Mouse (Mus musculus): ENCODE measurements around the gene Hcn1.

Hcn1 gene

GRCm38 (mm10) chr13:117602181-117602580 lies at the start of gene Hcn1:
TSS of gene Hcn1 (plus strand) at chr13:117602320.
- peak; percentile 6 for DNase-seq (ENCODE audit: low read depth, low spot score)

GRCm38 (mm10) chr13:117567251-117567650 lies 34.9 kb upstream of the Hcn1 start:
- no peak for DNase-seq (ENCODE audit: low read depth, low spot score)

- DNase-seq (ENCODE audit: low read depth, low spot score), result no peak
Observed at GRCm38 (mm10) chr13:117571747-117572146, 30.4 kb upstream of the Hcn1 start.

GRCm38 (mm10) chr13:117594494-117595182 lies 7.5 kb upstream of the Hcn1 start:
- DNase-seq (ENCODE audit: low read depth, low spot score), result peak; percentile 6

GRCm38 (mm10) chr13:117595183-117595532 lies 7.0 kb upstream of the Hcn1 start:
- DNase-seq (ENCODE audit: low read depth, low spot score), result no peak

GRCm38 (mm10) chr13:117601331-117601965 lies 672 bp upstream of the Hcn1 start:
- DNase-seq (ENCODE audit: low read depth, low spot score), result no peak

GRCm38 (mm10) chr13:117602617-117603358 lies 668 bp downstream of the Hcn1 start:
- no peak for DNase-seq (ENCODE audit: low read depth, low spot score)

GRCm38 (mm10) chr13:117603421-117603820 lies 1.3 kb downstream of the Hcn1 start:
- no peak for DNase-seq (ENCODE audit: low read depth, low spot score)

GRCm38 (mm10) chr13:117604073-117604472 lies 2.0 kb downstream of the Hcn1 start:
- DNase-seq (ENCODE audit: low read depth, low spot score), result peak; percentile 69

- no peak for DNase-seq (ENCODE audit: low read depth, low spot score)
Observed at GRCm38 (mm10) chr13:117604971-117605750, 3.0 kb downstream of the Hcn1 start.

GRCm38 (mm10) chr13:117611881-117612280 lies 9.8 kb downstream of the Hcn1 start:
- DNase-seq (ENCODE audit: low read depth, low spot score), result peak; percentile 9

- DNase-seq (ENCODE audit: low read depth, low spot score), result no peak
Observed at GRCm38 (mm10) chr13:117619544-117619943, 17.4 kb downstream of the Hcn1 start.

GRCm38 (mm10) chr13:117657501-117657900 lies 55.4 kb downstream of the Hcn1 start:
- no peak for DNase-seq (ENCODE audit: low read depth, low spot score)

- peak; percentile 7 for DNase-seq (ENCODE audit: low read depth, low spot score)
Observed at GRCm38 (mm10) chr13:117658414-117659175, 56.5 kb downstream of the Hcn1 start.

- DNase-seq (ENCODE audit: low read depth, low spot score), result peak; percentile 8
Observed at GRCm38 (mm10) chr13:117659511-117659910, 57.4 kb downstream of the Hcn1 start.

- DNase-seq (ENCODE audit: low read depth, low spot score), result peak; percentile 30
Observed at GRCm38 (mm10) chr13:117662661-117663060, 60.5 kb downstream of the Hcn1 start.

GRCm38 (mm10) chr13:117669303-117669702 lies 67.2 kb downstream of the Hcn1 start:
- peak; percentile 81 for DNase-seq (ENCODE audit: low read depth, low spot score)

GRCm38 (mm10) chr13:117671851-117672250 lies 69.7 kb downstream of the Hcn1 start:
- peak; percentile 77 for DNase-seq (ENCODE audit: low read depth, low spot score)

- no peak for DNase-seq (ENCODE audit: low read depth, low spot score)
Observed at GRCm38 (mm10) chr13:117676418-117676817, 74.3 kb downstream of the Hcn1 start.

- DNase-seq (ENCODE audit: low read depth, low spot score), result no peak
Observed at GRCm38 (mm10) chr13:117687670-117688069, 85.5 kb downstream of the Hcn1 start.

GRCm38 (mm10) chr13:117694729-117695332 lies 92.7 kb downstream of the Hcn1 start:
- no peak for DNase-seq (ENCODE audit: low read depth, low spot score)

All from 3T3-L1 (cell line).